Mouse (Mus musculus): ENCODE results near the gene Wsb1. TPM values are rescaled to one million over a fixed set of nuclear protein-coding genes. Genes with fewer than 3 reads are reported as not detected.
A peak's percentile ranks its signal among the peaks of the same experiment; 100 is the strongest.
"Not testable (repeated sequence)": the region's sequence is repeated elsewhere in the genome, so short reads cannot be mapped to it uniquely, and the experiment has no call there.

Wsb1 gene
- 10 to 100 TPM; 39.2 to 49.4 TPM for total RNA-seq (2021)
- long read RNA-seq, experiment 1, transcript Wsb1-201 (9 exons, 2,476 nt) = major isoform, 5 of 12 reads
- long read RNA-seq, experiment 1, partial matches to known transcripts = 0 of 12 reads
- long read RNA-seq, experiment 1, other reads (novel, unspliced or antisense) = 7 of 12 reads
- long read RNA-seq, experiment 2, partial matches to known transcripts = 1 of 7 reads
- long read RNA-seq, experiment 2, other reads (novel, unspliced or antisense) = 3 of 7 reads

- peak; percentile 92 to 94 for DNase-seq
Measured at GRCm38 (mm10) chr11:79254391-79255098, at the start of gene Wsb1. Wsb1 (minus strand) TSS chr11:79254671.

- not testable (repeated sequence) for DNase-seq
Measured at GRCm38 (mm10) chr11:79304245-79304644, 49.8 kb upstream of the Wsb1 start.

GRCm38 (mm10) chr11:79303109-79303508 lies 48.6 kb upstream of the Wsb1 start:
- no peak for DNase-seq

- DNase-seq = no peak
Measured at GRCm38 (mm10) chr11:79299719-79300431, 45.4 kb upstream of the Wsb1 start.

GRCm38 (mm10) chr11:79296856-79297491 lies 42.5 kb upstream of the Wsb1 start, which contains the start of gene Gm9964:
Gm9964 (minus strand) TSS chr11:79296906.
- no peak for DNase-seq

- DNase-seq = peak; percentile 13 to 39
Measured at GRCm38 (mm10) chr11:79296167-79296566, 41.7 kb upstream of the Wsb1 start.

- no peak for DNase-seq
Measured at GRCm38 (mm10) chr11:79293971-79294370, 39.5 kb upstream of the Wsb1 start.

GRCm38 (mm10) chr11:79293025-79293424 lies 38.6 kb upstream of the Wsb1 start:
- DNase-seq = no peak

GRCm38 (mm10) chr11:79292130-79292529 lies 37.7 kb upstream of the Wsb1 start:
- no peak for DNase-seq

- DNase-seq = no peak
Measured at GRCm38 (mm10) chr11:79291651-79292050, 37.2 kb upstream of the Wsb1 start.

GRCm38 (mm10) chr11:79290473-79290872 lies 36.0 kb upstream of the Wsb1 start:
- peak; percentile 38 to 61 for DNase-seq

- no peak for DNase-seq
Measured at GRCm38 (mm10) chr11:79288913-79289640, 34.6 kb upstream of the Wsb1 start.

GRCm38 (mm10) chr11:79288278-79288843 lies 33.9 kb upstream of the Wsb1 start:
- DNase-seq = no peak

GRCm38 (mm10) chr11:79287447-79287846 lies 33.0 kb upstream of the Wsb1 start:
- DNase-seq = no peak

- DNase-seq = no peak
Measured at GRCm38 (mm10) chr11:79286305-79286799, 31.9 kb upstream of the Wsb1 start.

GRCm38 (mm10) chr11:79283350-79284030 lies 29.0 kb upstream of the Wsb1 start:
- no peak for DNase-seq

GRCm38 (mm10) chr11:79281396-79281795 lies 26.9 kb upstream of the Wsb1 start:
- DNase-seq = peak in 1 of 2 experiments; percentile 41

GRCm38 (mm10) chr11:79279732-79280405 lies 25.4 kb upstream of the Wsb1 start:
- DNase-seq = no peak

- DNase-seq = no peak
Measured at GRCm38 (mm10) chr11:79273757-79274156, 19.3 kb upstream of the Wsb1 start.

GRCm38 (mm10) chr11:79273039-79273438 lies 18.6 kb upstream of the Wsb1 start:
- DNase-seq = no peak

Data from adrenal gland, postnatal 36 days (tissue).